Mouse (Mus musculus) heart, embryonic 14.5 days (tissue): ENCODE data around the gene Mcm8. TPM values are rescaled to one million over a fixed set of nuclear protein-coding genes. Genes with fewer than 3 reads are reported as not detected.

Experiments
- ATAC-seq: fragments of 200-750 bp; cut with Nextera tagmentation; 2 replicates; pipeline ENCODE4 v1.8.0; 2017; ENCODE audit warnings: low read depth, moderate TSS enrichment; ENCODE audit not compliant: insufficient number of reproducible peaks, insufficient read depth, low FRiP score
- H3K27ac ChIP-seq, 2 experiments: fragments of 200-500 bp in 1 of 2; fragments of 300-500 bp in 1 of 2; sonication (generic) in 1 of 2; replicated peaks in 1 of 2; 2 replicates each; pipeline ENCODE4 v1.5.1; 2012 to 2014; ENCODE audit warnings: low read depth in 2 of 2, low read length in 2 of 2, control low read depth in 1 of 2, mild to moderate bottlenecking in 1 of 2, mixed read lengths in 1 of 2; ENCODE audit not compliant: control insufficient read depth in 1 of 2, insufficient read depth in 1 of 2
- H3K27me3 ChIP-seq: fragments of 300-500 bp; sonication (generic); 2 replicates; pipeline ENCODE4 v1.6.1; 2014; ENCODE audit warnings: mild to moderate bottlenecking, low read length, control low read depth; ENCODE audit not compliant: control insufficient read depth, insufficient read depth
- H3K36me3 ChIP-seq: fragments of 300-500 bp; sonication (generic); 2 replicates; pipeline ENCODE4 v1.6.1; 2014; ENCODE audit warnings: mild to moderate bottlenecking, control low read depth, low read length, mixed read lengths; ENCODE audit not compliant: control insufficient read depth, insufficient read depth
- H3K4me1 ChIP-seq, 2 experiments: fragments of 200-500 bp in 1 of 2; fragments of 300-500 bp in 1 of 2; sonication (generic) in 1 of 2; 2 replicates each; pipeline ENCODE4 v1.6.1; 2012 to 2014; ENCODE audit warnings: low read length in 2 of 2, control low read depth in 1 of 2, mixed read lengths in 1 of 2; ENCODE audit not compliant: control insufficient read depth in 2 of 2, insufficient read depth in 2 of 2
- H3K4me2 ChIP-seq: fragments of 300-500 bp; sonication (generic); 2 replicates; pipeline ENCODE4 v1.6.1; 2014; ENCODE audit warnings: mild to moderate bottlenecking, low read length
- H3K4me3 ChIP-seq, 2 experiments: fragments of 200-500 bp in 1 of 2; fragments of 300-500 bp in 1 of 2; sonication (generic) in 1 of 2; 2 replicates each; pipeline ENCODE4 v1.5.1; 2012 to 2014; ENCODE audit warnings: low read length in 2 of 2, mild to moderate bottlenecking in 2 of 2, control low read depth in 1 of 2, low read depth in 1 of 2, moderate library complexity in 1 of 2; ENCODE audit not compliant: control insufficient read depth in 1 of 2, insufficient read depth in 1 of 2
- H3K9ac ChIP-seq: fragments of 300-500 bp; sonication (generic); 2 replicates; pipeline ENCODE4 v1.6.1; 2014; ENCODE audit warnings: mild to moderate bottlenecking, low read length
- H3K9me3 ChIP-seq: fragments of 300-500 bp; sonication (generic); 2 replicates; pipeline ENCODE4 v1.6.1; 2016; ENCODE audit warnings: low read length, control low read depth; ENCODE audit not compliant: control insufficient read depth
- WGBS: fragments of 180-500 bp; shearing (Covaris S2); extraction: QIAGEN DNeasy Blood & Tissue Kit; methylation state at CpG from one replicate; pipeline ENCODE4 v1.1.7; 2014; 5-methylcytosine and 5-hydroxymethylcytosine counted together
- polyA plus RNA-seq: library from polyadenylated mRNA; unstranded; fragments of >200 nt; fragmentation: Nextera tagmentation; extraction: Ambion mirVana; gene quantifications from 2 replicates; pipeline ENCODE4 v1.2.1, GENCODE M21; 2014

Mcm8 gene
- polyA plus RNA-seq, 1 experiment from 2014 or later = 8.1 TPM

DNA sequence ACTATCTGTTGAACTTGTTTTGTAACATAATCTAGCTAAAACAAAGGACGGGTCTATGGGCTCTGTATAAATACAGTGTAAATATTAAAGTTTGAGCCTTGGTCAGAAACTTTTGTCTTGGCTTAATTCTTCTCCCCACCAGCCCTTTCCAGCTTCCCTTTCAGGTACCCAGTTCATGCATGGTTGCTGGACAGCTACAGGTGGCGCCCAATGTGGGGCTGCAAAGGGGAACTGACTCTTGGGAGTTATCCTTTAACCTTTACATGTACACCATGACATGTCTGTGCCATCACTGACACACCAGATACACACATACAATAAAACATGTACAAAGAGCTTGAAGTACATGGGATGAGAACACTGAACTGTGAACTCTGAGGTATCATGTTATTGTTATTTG is 13.0 kb upstream of the Mcm8 start:
- WGBS = 81% methylated on average over 2 of the region's 2 CpGs
- no peak for ATAC-seq
- no peaks in the 10 kb centered on the region for H3K9me3 ChIP-seq

DNA sequence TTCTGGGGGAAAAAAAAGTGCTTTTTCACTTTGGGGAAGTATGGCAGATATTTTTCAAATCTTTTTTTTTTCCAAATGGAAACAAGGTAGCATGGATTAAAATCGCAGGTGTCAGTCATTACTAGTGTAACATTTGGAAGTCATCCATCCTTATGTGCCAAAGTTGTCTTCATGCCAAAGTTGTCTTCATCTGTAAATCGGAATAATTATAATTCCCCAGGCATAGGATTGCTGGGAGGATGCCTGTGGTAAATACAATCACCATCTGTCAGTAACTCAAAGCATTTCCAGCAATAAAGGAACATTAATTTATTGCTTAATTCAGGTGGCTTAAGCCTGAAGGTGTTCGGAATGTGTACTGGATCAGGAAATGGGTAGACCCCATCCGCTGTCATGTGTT is 25.1 kb downstream of the Mcm8 start:
- H3K27ac ChIP-seq = no peak overlapping the region
- no peak overlapping the region for H3K4me3 ChIP-seq
- H3K9ac ChIP-seq = no peak overlapping the region
- whole genome bisulfite sequencing = 88% methylated on average over 4 of the region's 4 CpGs
- H3K9me3 ChIP-seq = no peaks in the 10 kb centered on the region
- ATAC-seq = no peak
- H3K27me3 ChIP-seq = no peaks in the 10 kb centered on the region
- H3K4me2 ChIP-seq = no peak overlapping the region
- no peaks in the 10 kb centered on the region for H3K4me1 ChIP-seq
- peaks cover 20% of the 10 kb centered on the region for H3K36me3 ChIP-seq

More for the DNA sequence above, 13.0 kb upstream of the Mcm8 start:
- no peaks in the 10 kb centered on the region for H3K27me3 ChIP-seq
- H3K9ac ChIP-seq = no peak overlapping the region
- no peak overlapping the region for H3K27ac ChIP-seq
- H3K36me3 ChIP-seq = peaks cover 49% of the 10 kb centered on the region
- H3K4me1 ChIP-seq = no peaks in the 10 kb centered on the region
- no peak overlapping the region for H3K4me3 ChIP-seq
- H3K4me2 ChIP-seq = no peak overlapping the region

DNA sequence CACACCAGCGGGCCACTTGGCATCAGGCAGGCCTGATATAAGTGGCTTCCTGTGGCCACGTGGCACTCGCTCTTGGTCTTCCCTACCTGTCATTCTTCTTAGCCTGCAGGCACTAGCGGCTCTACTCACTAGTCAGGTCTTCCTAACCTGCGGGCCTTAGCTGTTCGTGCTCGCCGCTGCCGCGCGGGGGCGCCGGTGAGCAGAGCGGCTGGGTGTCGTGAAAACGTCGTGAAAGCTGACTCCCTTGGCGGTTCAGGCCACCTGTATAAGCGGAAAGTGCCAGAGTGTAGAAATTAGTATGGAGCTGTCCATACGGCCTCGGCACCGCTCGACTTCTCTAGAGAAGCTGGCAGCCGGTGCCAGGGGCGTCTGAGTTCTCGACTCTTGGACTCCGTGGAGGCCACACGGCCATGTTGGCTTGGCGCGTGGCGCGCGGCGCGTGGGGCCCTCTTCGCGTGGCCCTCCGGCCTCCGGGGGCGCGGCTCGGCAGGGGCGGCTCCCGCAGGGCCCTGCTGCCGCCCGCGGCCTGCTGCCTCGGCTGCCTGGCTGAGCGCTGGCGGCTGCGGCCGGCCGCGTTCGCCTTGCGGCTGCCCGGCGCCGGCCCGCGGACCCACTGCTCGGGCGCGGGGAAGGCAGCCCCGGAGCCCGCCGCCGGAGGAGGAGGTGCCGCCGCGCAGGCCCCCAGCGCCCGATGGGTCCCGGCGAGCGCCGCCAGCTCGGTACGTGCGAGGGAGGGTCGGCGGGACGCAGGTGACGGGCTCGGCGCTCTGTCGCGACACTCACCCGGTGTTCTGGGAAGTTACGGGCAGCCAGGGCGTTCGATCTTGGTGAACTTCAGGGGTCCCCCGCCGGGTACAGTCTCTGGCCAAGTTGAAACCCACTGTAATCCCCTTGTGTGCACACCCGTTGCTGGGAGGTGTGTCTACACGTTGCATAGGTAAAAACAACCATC is 30.7 kb downstream of the Mcm8 start, which contains the start of gene Crls1:
Gene Crls1, plus strand, starts transcription at position 260 of the 952 bp plus-strand sequence.
- ATAC-seq = peak; percentile 88
- peak within 1 kb of the TSS; percentile 82 for H3K4me2 ChIP-seq
- peak within 1 kb of the TSS; percentile 72 to 85 for H3K27ac ChIP-seq
- peak within 1 kb of the TSS; percentile 92 to 93 for H3K4me3 ChIP-seq
- H3K4me1 ChIP-seq = peaks cover 4 to 10% of the 10 kb centered on the region in 2 experiments; a peak in 2 of 4 replicates
- H3K27me3 ChIP-seq = no peaks in the 10 kb centered on the region
- WGBS = under 1% methylated on average over 89 of the region's 96 CpGs
- peak within 1 kb of the TSS; percentile 90 for H3K9ac ChIP-seq
- H3K36me3 ChIP-seq = peaks cover 26% of the 10 kb centered on the region
- no peaks in the 10 kb centered on the region for H3K9me3 ChIP-seq

DNA sequence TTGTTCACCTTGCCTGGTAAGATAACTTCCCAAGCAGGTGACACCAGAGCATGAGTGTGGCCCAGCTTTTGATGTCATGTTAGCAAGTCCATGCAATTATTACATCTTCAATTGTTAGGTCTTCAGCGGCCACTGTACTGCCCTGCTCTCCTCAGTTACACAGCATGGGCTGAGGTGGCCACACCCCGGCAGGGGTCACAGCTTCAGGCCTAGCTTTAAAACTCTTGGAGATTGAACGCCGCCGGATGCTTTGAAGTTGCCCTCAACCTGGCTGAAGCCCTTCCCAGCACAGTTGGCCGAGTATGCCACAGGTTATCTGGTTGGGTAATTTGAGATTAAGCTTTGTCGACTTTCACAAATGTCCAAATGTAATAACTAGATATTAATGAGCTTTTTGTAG is 31.6 kb downstream of the Mcm8 start:
- no peaks in the 10 kb centered on the region for H3K9me3 ChIP-seq
- H3K4me1 ChIP-seq = peaks cover 4 to 10% of the 10 kb centered on the region in 2 experiments; a peak in 2 of 4 replicates
- peaks cover 33% of the 10 kb centered on the region for H3K36me3 ChIP-seq
- ATAC-seq = no peak
- peak overlapping the region; percentile 90 for H3K9ac ChIP-seq
- H3K4me3 ChIP-seq = peak overlapping the region; percentile 92 to 93; a peak in 3 of 4 replicates
- WGBS = 41% methylated on average over 7 of the region's 7 CpGs
- H3K4me2 ChIP-seq = peak overlapping the region; percentile 82
- no peaks in the 10 kb centered on the region for H3K27me3 ChIP-seq
- no peak overlapping the region for H3K27ac ChIP-seq

DNA sequence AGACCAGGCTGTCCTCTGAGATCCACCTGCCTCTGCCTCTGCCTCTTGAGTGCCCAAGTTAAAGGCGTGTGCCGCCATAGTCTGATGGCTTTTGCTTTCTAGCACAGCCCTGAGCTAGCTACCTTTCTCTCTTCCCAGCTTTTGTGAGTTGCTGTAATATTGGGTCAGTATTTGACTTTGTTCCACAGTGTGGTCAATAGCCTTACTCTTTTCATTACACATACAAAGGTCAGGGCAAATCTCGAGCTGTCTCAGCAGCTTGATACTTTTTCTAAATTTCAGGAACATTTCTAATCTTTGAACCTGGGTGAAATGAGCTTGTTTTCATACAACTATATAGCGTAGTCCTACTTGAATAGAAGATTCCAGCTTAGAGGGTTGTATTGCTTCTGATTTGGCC is 32.4 kb downstream of the Mcm8 start:
- H3K27me3 ChIP-seq = no peaks in the 10 kb centered on the region
- no peak overlapping the region for H3K9ac ChIP-seq
- no peak overlapping the region for H3K4me2 ChIP-seq
- no peak overlapping the region for H3K4me3 ChIP-seq
- peaks cover 4 to 10% of the 10 kb centered on the region in 2 experiments; a peak in 2 of 4 replicates for H3K4me1 ChIP-seq
- H3K36me3 ChIP-seq = peaks cover 25% of the 10 kb centered on the region; the same call in 1 of the 2 replicates
- H3K9me3 ChIP-seq = no peaks in the 10 kb centered on the region
- WGBS = 91% methylated on average over 4 of the region's 4 CpGs
- no peak for ATAC-seq
- H3K27ac ChIP-seq = no peak overlapping the region

DNA sequence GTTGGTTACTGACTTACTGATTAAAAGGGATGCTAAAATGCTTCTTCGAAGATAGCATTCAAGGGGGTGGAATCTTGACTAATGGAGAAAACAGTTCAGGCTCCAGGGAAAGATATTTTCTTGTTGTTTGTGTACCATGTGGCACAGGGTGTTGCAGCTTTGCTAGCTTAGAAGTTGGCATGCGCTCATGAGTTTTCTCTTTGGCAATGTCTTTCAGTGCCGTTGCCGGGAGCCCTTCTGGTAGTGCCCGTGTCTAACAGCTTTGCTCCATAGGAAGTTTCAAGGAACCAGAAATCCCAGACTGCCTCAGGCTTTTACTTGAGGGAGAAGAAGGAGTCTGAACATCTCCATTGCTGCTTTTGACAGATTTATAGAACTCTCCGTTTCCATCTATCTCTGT is 33.2 kb downstream of the Mcm8 start:
- Histone ChIP-seq H3K27me3 (no peaks in the 10 kb centered on the region), H3K27ac (no peak overlapping the region), H3K9me3 (no peaks in the 10 kb centered on the region), H3K4me2 (no peak overlapping the region), H3K9ac (no peak overlapping the region), H3K4me3 (no peak overlapping the region), H3K4me1 (peaks cover 4 to 10% of the 10 kb centered on the region in 2 experiments; a peak in 2 of 4 replicates), H3K36me3 (peaks cover 25% of the 10 kb centered on the region; the same call in 1 of the 2 replicates)
- 91% methylated on average over 6 of the region's 6 CpGs for WGBS
- no peak for ATAC-seq

DNA sequence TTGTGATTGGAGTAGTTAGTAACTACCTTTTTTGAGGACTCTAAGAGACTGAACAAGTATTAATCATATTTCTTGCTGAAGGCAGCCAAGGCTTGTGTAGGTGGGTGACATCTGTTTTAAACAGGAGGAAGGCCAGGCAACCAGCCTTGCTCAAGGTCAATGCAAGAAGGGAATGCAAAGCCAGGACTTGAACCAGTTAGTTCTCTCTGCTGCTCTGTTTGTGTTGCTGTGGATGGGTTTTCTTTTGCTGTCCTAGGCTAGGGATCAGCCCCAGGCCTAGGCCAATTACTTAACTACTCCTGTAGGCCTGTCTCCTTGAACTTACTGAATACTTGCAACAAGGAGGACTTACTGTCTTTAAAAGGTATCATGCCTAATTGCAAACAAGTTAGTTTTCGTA is 37.1 kb downstream of the Mcm8 start:
- no peak overlapping the region for H3K4me2 ChIP-seq
- ATAC-seq = no peak
- 87% methylated on average over 1 of the region's 1 CpGs for WGBS
- H3K27me3 ChIP-seq = no peaks in the 10 kb centered on the region
- H3K9me3 ChIP-seq = no peaks in the 10 kb centered on the region
- no peak overlapping the region for H3K4me3 ChIP-seq
- H3K9ac ChIP-seq = no peak overlapping the region
- peaks cover 0 to 5% of the 10 kb centered on the region in 2 experiments; a peak in 2 of 4 replicates for H3K4me1 ChIP-seq
- H3K27ac ChIP-seq = no peak overlapping the region
- peaks cover 31% of the 10 kb centered on the region; the same call in 1 of the 2 replicates for H3K36me3 ChIP-seq
